Mouse (Mus musculus): Measurements from ENCODE around the gene Tmem238. TPM values are rescaled to one million over a fixed set of nuclear protein-coding genes. Genes with fewer than 3 reads are reported as not detected.

Gene Tmem238
- polyA plus RNA-seq, 1 experiment from 2014 or later = 2.6 TPM

- Histone ChIP-seq H3K9me3 (0 out of 2 replicates have a peak, but pooled peaks cover 3% of the 10 kb centered on the region), H3K27ac (no peak overlapping the region), H3K4me3 (no peak overlapping the region), H3K4me1 (replicated peaks) (peaks cover 19% of the 10 kb centered on the region), H3K36me3 (no peaks in the 10 kb centered on the region), H3K27me3 (ENCODE audit: insufficient read depth, poor library complexity, severe bottlenecking) (peaks cover 59% of the 10 kb centered on the region)
- WGBS = 81% methylated on average over 14 of the region's 14 CpGs
- DNase-seq (ENCODE audit: low spot score) = no peak
These were observed 5.7 kb downstream of the Tmem238 start for GRCm38 (mm10) chr7:4783667-4784268.

- Histone ChIP-seq H3K27me3 (ENCODE audit: insufficient read depth, poor library complexity, severe bottlenecking) (peaks cover 59% of the 10 kb centered on the region), H3K36me3 (no peaks in the 10 kb centered on the region), H3K4me3 (no peak within 1 kb of the TSS), H3K4me1 (replicated peaks) (peaks cover 20% of the 10 kb centered on the region), H3K9me3 (0 out of 2 replicates have a peak, but pooled peaks cover 6% of the 10 kb centered on the region), H3K27ac (0 out of 2 replicates have a peak within 1 kb of the TSS, but pooled peaks have one; percentile 12)
- no peak for DNase-seq (ENCODE audit: low spot score)
- WGBS = 78% methylated on average over 2 of the region's 2 CpGs
These were observed 6.7 kb downstream of the Tmem238 start, which contains the start of the genes Il11 and Tmem190 for GRCm38 (mm10) chr7:4782759-4783158. Gene Il11 (minus strand): TSS chr7:4782859. Gene Tmem190 (plus strand): TSS chr7:4782937.

- peaks cover 59% of the 10 kb centered on the region for H3K27me3 ChIP-seq (ENCODE audit: insufficient read depth, poor library complexity, severe bottlenecking)
These were observed 7.3 kb downstream of the Tmem238 start for GRCm38 (mm10) chr7:4782130-4782529.

GRCm38 (mm10) chr7:4779921-4780320, 9.5 kb downstream of the Tmem238 start:
- H3K36me3 ChIP-seq = no peaks in the 10 kb centered on the region
- DNase-seq (ENCODE audit: low spot score) = no peak
- peaks cover 74% of the 10 kb centered on the region for H3K27me3 ChIP-seq (ENCODE audit: insufficient read depth, poor library complexity, severe bottlenecking)
- 53% methylated on average over 5 of the region's 5 CpGs for WGBS
- 0 out of 2 replicates have a peak, but pooled peaks cover 6% of the 10 kb centered on the region for H3K9me3 ChIP-seq
- no peak overlapping the region for H3K4me3 ChIP-seq
- H3K27ac ChIP-seq = no peak overlapping the region
- H3K4me1 ChIP-seq (replicated peaks) = peaks cover 33% of the 10 kb centered on the region

More at GRCm38 (mm10) chr7:4782130-4782529, 7.3 kb downstream of the Tmem238 start:
- WGBS = 43% methylated on average over 3 of the region's 3 CpGs
- H3K27ac ChIP-seq = no peak overlapping the region
- DNase-seq (ENCODE audit: low spot score) = no peak
- no peaks in the 10 kb centered on the region for H3K36me3 ChIP-seq
- H3K9me3 ChIP-seq = 0 out of 2 replicates have a peak, but pooled peaks cover 6% of the 10 kb centered on the region
- H3K4me1 ChIP-seq (replicated peaks) = peaks cover 26% of the 10 kb centered on the region
- H3K4me3 ChIP-seq = no peak overlapping the region

GRCm38 (mm10) chr7:4777851-4778637, 11.4 kb downstream of the Tmem238 start:
- Histone ChIP-seq H3K36me3 (no peaks in the 10 kb centered on the region), H3K27me3 (ENCODE audit: insufficient read depth, poor library complexity, severe bottlenecking) (peaks cover 84% of the 10 kb centered on the region), H3K27ac (peak overlapping the region; percentile 59), H3K9me3 (0 out of 2 replicates have a peak, but pooled peaks cover 6% of the 10 kb centered on the region), H3K4me1 (replicated peaks) (peaks cover 33% of the 10 kb centered on the region), H3K4me3 (peak overlapping the region; percentile 44)
- DNase-seq (ENCODE audit: low spot score) = no peak
- 3% methylated on average over 20 of the region's 20 CpGs for WGBS

GRCm38 (mm10) chr7:4776861-4777830, 12.3 kb downstream of the Tmem238 start:
- H3K9me3 ChIP-seq = 0 out of 2 replicates have a peak, but pooled peaks cover 6% of the 10 kb centered on the region
- no peaks in the 10 kb centered on the region for H3K36me3 ChIP-seq
- peak overlapping the region; percentile 44 for H3K4me3 ChIP-seq
- peaks cover 77% of the 10 kb centered on the region for H3K27me3 ChIP-seq (ENCODE audit: insufficient read depth, poor library complexity, severe bottlenecking)
- DNase-seq (ENCODE audit: low spot score) = peak; percentile 87
- peaks cover 33% of the 10 kb centered on the region for H3K4me1 ChIP-seq (replicated peaks)
- 1% methylated on average over 55 of the region's 56 CpGs for WGBS
- peak overlapping the region; percentile 59 for H3K27ac ChIP-seq

- Histone ChIP-seq H3K27me3 (ENCODE audit: insufficient read depth, poor library complexity, severe bottlenecking) (peaks cover 72% of the 10 kb centered on the region), H3K4me1 (replicated peaks) (peaks cover 28% of the 10 kb centered on the region), H3K36me3 (no peaks in the 10 kb centered on the region), H3K4me3 (no peak overlapping the region), H3K9me3 (0 out of 2 replicates have a peak, but pooled peaks cover 6% of the 10 kb centered on the region), H3K27ac (no peak overlapping the region)
- no peak for DNase-seq (ENCODE audit: low spot score)
- WGBS = 53% methylated on average over 10 of the region's 10 CpGs
These were observed 13.3 kb downstream of the Tmem238 start for GRCm38 (mm10) chr7:4776131-4776530.

GRCm38 (mm10) chr7:4771202-4771601, 18.3 kb downstream of the Tmem238 start, which contains the start of gene Fam71e2:
Gene Fam71e2 (minus strand): TSS chr7:4771302.
- DNase-seq (ENCODE audit: low spot score) = no peak
- no peaks in the 10 kb centered on the region for H3K36me3 ChIP-seq
- WGBS = 72% methylated on average over 5 of the region's 5 CpGs
- H3K9me3 ChIP-seq = no peaks in the 10 kb centered on the region
- H3K4me1 ChIP-seq (replicated peaks) = no peaks in the 10 kb centered on the region; the same call in 1 of the 2 replicates
- H3K27me3 ChIP-seq (ENCODE audit: insufficient read depth, poor library complexity, severe bottlenecking) = peaks cover 23% of the 10 kb centered on the region
- no peak within 1 kb of the TSS for H3K27ac ChIP-seq
- H3K4me3 ChIP-seq = 0 out of 2 replicates have a peak within 1 kb of the TSS, but pooled peaks have one; percentile 7

GRCm38 (mm10) chr7:4764946-4765710, 24.3 kb downstream of the Tmem238 start:
- Histone ChIP-seq H3K27me3 (ENCODE audit: insufficient read depth, poor library complexity, severe bottlenecking) (no peaks in the 10 kb centered on the region), H3K27ac (no peak overlapping the region), H3K4me1 (replicated peaks) (peaks cover 10% of the 10 kb centered on the region), H3K9me3 (no peaks in the 10 kb centered on the region), H3K36me3 (no peaks in the 10 kb centered on the region), H3K4me3 (no peak overlapping the region)
- no peak for DNase-seq (ENCODE audit: low spot score)
- 20% methylated on average over 4 of the region's 4 CpGs for WGBS

- Histone ChIP-seq H3K9me3 (peaks cover 2% of the 10 kb centered on the region; the same call in 1 of the 2 replicates), H3K4me3 (no peak overlapping the region), H3K27me3 (ENCODE audit: insufficient read depth, poor library complexity, severe bottlenecking) (peaks cover 4% of the 10 kb centered on the region; the same call in 1 of the 2 replicates), H3K36me3 (no peaks in the 10 kb centered on the region), H3K4me1 (replicated peaks) (peaks cover under 1% of the 10 kb centered on the region; the same call in 1 of the 2 replicates), H3K27ac (no peak overlapping the region)
- WGBS = 58% methylated on average over 1 of the region's 1 CpGs
- DNase-seq (ENCODE audit: low spot score) = no peak
These were observed 29.8 kb downstream of the Tmem238 start for GRCm38 (mm10) chr7:4759670-4760069.

- Histone ChIP-seq H3K9me3 (peaks cover 2% of the 10 kb centered on the region; the same call in 1 of the 2 replicates), H3K27me3 (ENCODE audit: insufficient read depth, poor library complexity, severe bottlenecking) (peaks cover 14% of the 10 kb centered on the region), H3K27ac (peak within 1 kb of the TSS; percentile 76), H3K36me3 (no peaks in the 10 kb centered on the region), H3K4me3 (peak within 1 kb of the TSS; percentile 47), H3K4me1 (replicated peaks) (peaks cover 22% of the 10 kb centered on the region)
- DNase-seq (ENCODE audit: low spot score) = peak; percentile 89
- 5% methylated on average over 24 of the region's 24 CpGs for WGBS
These were observed 36.5 kb downstream of the Tmem238 start, which contains the start of gene Cox6b2 for GRCm38 (mm10) chr7:4752821-4753570. Gene Cox6b2 (minus strand): TSS chr7:4753094.
